Mouse (Mus musculus) cortical plate, adult 2 months (tissue): Measurements from ENCODE around the gene Smc2.

Experiments
- CTCF ChIP-seq: fragments of 200-500 bp; IDR thresholded peaks from 2 replicates; pipeline ENCODE4 v1.5.1; 2011; ENCODE audit warnings: mild to moderate bottlenecking, control low read depth, low read length; ENCODE audit not compliant: insufficient read depth; ENCODE audit errors: extremely low read depth
- POLR2A ChIP-seq: fragments of 200-500 bp; IDR thresholded peaks from 2 replicates; pipeline ENCODE4 v1.6.1; 2011; ENCODE audit warnings: mild to moderate bottlenecking, low read length, control low read depth; ENCODE audit not compliant: insufficient read depth; ENCODE audit errors: extremely low read depth

- TF ChIP-seq CTCF (no peak), POLR2A (no peak)
Observed at GRCm38 (mm10) chr4:52519301-52519700, 80.3 kb downstream of the Smc2 start.
